Mouse (Mus musculus): ENCODE results near the gene Lsm6.
A peak's percentile ranks its signal among the peaks of the same experiment; 100 is the strongest.

Lsm6 gene

DNA sequence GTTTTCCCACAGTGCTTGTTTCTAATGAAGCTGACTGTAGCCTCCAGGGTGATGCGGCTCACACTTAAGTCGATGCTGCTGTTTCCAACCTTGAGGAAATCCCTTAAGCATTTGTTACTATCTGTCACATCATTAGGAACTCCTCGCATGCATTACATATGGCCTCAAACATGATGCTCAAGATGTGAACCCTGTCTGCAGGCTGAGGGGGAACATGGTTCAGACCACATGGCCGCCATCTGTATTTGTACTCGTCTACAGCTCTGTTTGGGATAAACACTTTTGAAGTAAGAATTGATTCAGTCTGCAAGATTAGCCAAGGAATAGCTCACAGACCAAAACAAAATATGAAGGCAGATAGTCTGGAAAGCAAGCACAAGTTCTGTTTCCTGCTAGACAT is 14.9 kb downstream of the Lsm6 start:
- DNase-seq: peak; percentile 51

DNA sequence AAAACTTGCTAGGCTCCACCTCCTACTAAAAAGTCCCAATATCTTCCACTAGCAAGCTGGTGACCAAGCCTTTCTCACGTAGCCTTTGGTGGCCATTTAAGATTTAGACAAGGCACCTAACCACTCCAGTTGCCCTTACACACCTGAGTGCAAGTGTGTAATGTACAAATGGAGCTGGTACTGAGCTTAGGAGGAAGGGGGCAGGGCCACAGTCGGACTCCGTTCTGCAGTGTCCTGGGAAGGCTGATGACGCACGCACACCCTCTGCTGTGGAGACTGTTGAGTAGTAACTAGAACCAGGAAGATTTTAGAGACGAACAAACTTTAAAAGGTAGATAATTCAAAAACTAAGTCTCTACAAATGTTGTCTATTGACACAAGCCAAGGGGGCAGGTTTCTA is 19.7 kb downstream of the Lsm6 start:
- peak; percentile 67 for DNase-seq

DNA sequence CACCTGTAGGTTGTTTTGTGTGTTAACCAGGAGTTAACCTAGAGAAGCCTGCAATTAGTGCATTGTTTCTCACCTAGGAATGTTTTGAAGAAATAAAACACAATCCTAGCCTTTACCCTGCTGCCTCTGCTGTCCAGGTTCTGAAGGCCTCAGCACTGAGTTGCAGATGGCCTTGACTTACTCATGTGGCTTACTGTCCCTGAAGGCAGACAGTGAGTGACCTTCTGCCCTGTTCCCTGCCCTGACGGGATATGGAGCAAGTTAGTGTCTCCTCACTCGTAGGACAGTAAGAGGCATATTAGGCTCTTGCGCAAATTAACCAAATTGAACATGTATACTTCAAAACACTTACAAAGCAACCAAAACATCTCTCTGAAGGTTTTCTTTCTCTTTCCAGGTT is 22.3 kb downstream of the Lsm6 start:
- DNase-seq: peak; percentile 64

DNA sequence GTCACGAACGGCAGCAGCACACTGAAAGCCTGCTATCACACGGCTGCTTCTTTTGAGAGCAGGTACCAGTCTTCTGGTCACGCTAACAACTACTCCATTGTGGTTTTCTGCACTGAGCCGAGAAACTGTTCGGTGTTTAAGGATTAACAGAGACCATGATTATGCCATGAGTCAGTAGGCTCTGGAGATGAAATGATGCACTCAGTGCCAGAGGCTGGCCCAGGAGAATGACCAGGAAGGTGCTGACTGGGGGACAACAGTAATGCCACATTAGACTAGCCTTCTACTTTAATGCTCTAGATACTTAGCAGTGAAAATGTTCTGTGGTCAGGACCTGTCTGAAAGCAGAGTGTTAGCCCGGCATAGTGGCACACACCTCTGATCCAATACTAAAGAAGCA is 23.0 kb downstream of the Lsm6 start:
- DNase-seq: peak; percentile 23

DNA sequence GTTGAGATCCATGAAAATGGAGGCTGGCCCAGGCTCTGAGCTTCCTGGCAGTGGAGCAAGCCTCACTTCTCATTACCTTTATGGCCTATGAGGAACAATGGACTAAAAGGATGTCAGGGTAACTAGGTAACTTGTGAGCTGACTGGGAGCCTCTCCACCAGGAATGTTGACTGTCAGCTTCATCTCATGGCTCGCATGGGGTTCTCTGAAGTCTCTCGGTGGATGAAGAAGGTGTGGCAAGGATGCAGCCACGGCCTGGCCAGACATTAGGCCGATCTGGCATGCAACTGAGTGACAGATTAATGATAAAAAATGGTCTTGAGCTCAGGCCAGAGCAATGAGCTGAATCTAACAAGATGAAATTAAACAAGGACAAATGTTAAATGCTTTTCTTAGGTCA is 27.7 kb downstream of the Lsm6 start:
- peak; percentile 79 for DNase-seq

DNA sequence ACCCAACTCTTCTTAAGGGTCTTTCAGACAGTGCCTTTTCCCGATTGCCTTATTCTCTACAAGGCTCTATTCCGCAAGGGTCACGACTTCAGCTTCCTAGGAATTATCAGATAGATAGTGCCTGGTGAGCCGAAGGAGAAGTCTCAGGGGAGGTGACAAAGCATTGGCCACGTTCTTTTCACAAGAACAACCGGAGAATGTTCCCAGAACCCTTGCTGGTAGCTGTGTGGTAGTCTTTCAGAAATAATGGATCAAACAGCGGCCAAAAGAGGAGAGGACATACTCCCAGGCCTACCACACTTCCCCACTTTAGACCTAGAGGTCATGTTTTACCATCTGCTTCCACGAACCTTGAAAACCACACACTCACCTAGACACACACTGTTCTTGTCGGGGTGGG is 44.1 kb downstream of the Lsm6 start:
- peak; percentile 51 for DNase-seq

DNA sequence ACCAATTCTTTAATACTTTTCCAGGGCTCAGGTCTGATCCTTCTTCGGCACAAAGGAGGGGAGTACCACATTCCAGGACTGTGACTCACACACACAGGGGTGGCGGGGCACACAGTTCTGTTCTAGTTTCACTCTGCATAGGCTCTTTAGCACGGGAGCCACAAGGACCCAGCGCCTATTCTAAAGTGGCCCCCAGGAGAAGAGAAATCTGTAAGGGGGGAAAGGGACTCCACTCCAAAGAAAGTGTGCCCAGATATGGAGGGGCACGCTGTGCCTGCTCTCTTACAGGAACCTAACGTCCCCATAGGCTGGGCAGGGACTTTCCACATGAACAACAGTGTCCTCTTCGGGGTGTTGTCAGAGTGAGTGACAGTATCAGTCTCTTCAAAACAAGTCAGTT is 49.7 kb downstream of the Lsm6 start:
- DNase-seq: peak; percentile 71

DNA sequence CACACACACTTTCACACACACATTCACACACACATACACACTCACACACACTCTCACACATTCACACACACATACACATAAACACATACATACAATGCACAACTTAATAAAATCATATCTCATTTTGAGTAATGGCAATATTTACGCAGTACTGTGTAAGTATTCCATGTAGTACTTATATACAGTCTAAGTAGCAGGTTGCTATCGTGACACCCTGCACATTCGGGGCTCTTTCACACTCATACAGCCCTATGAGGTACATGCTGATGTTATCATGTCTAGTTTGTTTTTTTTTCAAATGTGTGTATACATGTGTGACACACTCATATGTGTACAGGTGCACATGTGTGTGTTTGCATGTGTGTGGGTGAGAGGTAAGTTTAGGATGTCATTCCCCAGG is 50.4 kb downstream of the Lsm6 start:
- DNase-seq: peak; percentile 67

DNA sequence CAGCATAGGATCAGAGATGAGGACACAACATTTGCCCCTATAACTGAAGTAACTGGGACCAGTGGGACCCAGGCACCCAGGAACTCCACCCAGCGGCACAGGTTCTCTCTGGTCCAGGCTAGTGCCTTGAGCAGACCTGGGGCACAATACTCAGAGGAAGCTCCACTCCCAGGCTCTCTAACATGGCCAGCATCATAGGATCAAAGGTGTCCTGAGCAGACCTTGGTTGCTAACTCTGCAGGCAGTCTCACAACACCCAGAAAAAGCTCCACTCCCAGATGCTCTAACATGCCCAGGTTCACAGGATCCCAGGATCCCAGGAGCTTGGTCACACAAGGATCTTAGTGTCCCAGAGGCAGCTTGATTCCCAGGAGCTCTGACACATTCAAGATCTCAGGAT is 55.4 kb downstream of the Lsm6 start:
- DNase-seq: peak; percentile 85

DNA sequence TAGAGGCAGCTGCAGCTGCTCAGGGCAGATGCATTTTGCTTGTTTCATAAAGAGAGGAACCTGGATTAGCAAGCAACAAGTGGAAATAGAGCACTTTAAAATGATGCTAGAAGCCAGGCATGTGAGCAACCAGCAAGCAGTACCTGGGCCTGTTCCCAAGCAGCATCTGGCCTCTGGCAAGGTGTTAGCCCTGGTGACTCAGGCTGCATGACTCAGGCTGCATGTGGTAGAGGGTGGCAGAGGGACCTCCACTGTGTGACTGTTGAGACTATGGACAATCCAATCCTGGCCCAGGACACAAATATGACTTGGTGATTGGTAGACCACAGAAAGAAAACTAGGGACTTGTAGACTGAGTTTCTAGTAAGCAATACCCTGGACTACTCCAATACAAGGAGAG is 56.0 kb downstream of the Lsm6 start:
- DNase-seq: peak; percentile 87

DNA sequence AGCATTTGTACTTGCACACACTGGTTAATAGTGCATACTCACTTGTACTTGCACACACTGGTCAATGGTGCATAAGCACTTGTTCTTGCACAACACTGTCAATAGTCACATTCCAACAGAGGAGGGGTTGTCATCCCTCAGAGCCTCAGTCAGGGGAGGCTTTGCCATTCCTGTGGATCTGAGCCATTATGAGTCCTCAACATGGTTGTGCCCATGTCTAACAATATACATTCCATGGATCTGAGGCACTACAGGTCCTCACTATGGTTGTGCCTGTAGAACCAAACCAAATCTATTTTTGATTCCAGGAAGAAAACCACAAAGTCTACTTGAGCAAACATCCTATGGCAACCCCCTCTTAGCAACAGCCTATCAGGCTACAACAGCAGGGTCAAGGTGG is 61.8 kb downstream of the Lsm6 start:
- peak; percentile 31 for DNase-seq

DNA sequence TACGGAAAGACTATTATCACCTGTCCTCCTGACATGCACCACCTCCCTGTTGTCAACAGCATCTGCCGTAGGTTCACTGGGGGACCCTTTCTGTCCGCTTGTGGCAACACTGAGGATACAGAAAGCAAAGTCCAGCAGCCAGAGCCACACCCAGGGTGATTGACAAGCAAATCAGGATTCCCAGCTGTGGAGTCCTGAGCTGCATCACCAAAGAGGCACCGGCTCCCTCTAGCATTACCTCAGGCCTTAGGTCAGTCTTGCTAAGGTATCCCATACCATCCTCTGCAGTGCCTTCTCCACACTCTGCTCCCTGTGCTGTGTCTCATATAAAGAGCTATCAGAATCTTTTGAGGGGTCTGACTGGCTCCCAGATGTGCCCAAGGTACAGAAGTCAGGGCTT is 66.0 kb downstream of the Lsm6 start:
- peak; percentile 80 for DNase-seq

All from heart, adult 11 months (tissue).